Mouse (Mus musculus): ENCODE measurements at regions not wholly inside any gene's neighbourhood (a gene's known extent, or its start where the extent isn't known, plus 50 kb on each side); places are given as distances from the start of the nearest gene placed in this dataset.
A peak's percentile ranks its signal among the peaks of the same experiment; 100 is the strongest.

- Histone ChIP-seq H3K4me1 (replicated peaks; ENCODE audit: control insufficient read depth in 2 of 2, insufficient read depth in 2 of 2, low read length in 1 of 2) (no peaks in the 10 kb centered on the region), H3K36me3 (replicated peaks; ENCODE audit: control insufficient read depth, insufficient read depth, low read depth) (no peaks in the 10 kb centered on the region), H3K27me3 (ENCODE audit: control insufficient read depth, insufficient read depth, low read length) (no peaks in the 10 kb centered on the region), H3K9me3 (ENCODE audit: control insufficient read depth, low read length) (no peaks in the 10 kb centered on the region), H3K4me2 (ENCODE audit: low read depth) (no peak overlapping the region), H3K4me3 (ENCODE audit: insufficient read depth in 1 of 2, low read depth in 2 of 2, low read length in 2 of 2) (no peak overlapping the region), H3K9ac (replicated peaks) (no peak overlapping the region), H3K27ac (no peak overlapping the region)
- DNase-seq (ENCODE audit: low read depth in 3 of 3, low spot score in 3 of 3) (no peak), ATAC-seq (ENCODE audit: insufficient read depth) (no peak)
- TF ChIP-seq CTCF (IDR thresholded peaks at IDR 0.05; ENCODE audit: low read depth): no peak
- TF ChIP-seq EP300 (IDR thresholded peaks at IDR 0.05; ENCODE audit: low read depth): no peak
These were observed 158.2 kb downstream of the Naf1 start for GRCm38 (mm10) chr8:67018242-67018641.

- Histone ChIP-seq H3K36me3 (replicated peaks; ENCODE audit: control insufficient read depth, insufficient read depth, low read depth) (no peaks in the 10 kb centered on the region), H3K4me2 (ENCODE audit: low read depth) (no peak overlapping the region), H3K4me1 (replicated peaks; ENCODE audit: control insufficient read depth in 2 of 2, insufficient read depth in 2 of 2, low read length in 1 of 2) (no peaks in the 10 kb centered on the region), H3K27me3 (ENCODE audit: control insufficient read depth, insufficient read depth, low read length) (no peaks in the 10 kb centered on the region), H3K9ac (replicated peaks) (no peak overlapping the region), H3K4me3 (ENCODE audit: insufficient read depth in 1 of 2, low read depth in 2 of 2, low read length in 2 of 2) (no peak overlapping the region), H3K27ac (no peak overlapping the region), H3K9me3 (ENCODE audit: control insufficient read depth, low read length) (no peaks in the 10 kb centered on the region)
- WGBS (ENCODE audit: insufficient replicate concordance): 56% methylated on average over 2 of the region's 2 CpGs
- no peak for ATAC-seq (ENCODE audit: insufficient read depth)
- TF ChIP-seq EP300 (IDR thresholded peaks at IDR 0.05; ENCODE audit: low read depth) (no peak), CTCF (IDR thresholded peaks at IDR 0.05; ENCODE audit: low read depth) (no peak)
- no peak for DNase-seq (ENCODE audit: low read depth in 3 of 3, low spot score in 3 of 3)
These were observed 172.8 kb downstream of the Naf1 start for GRCm38 (mm10) chr8:67032856-67033255.

GRCm38 (mm10) chr8:67061506-67061905 is 201.5 kb downstream of the Naf1 start:
- no peak overlapping the region for H3K4me2 ChIP-seq (ENCODE audit: low read depth)
- no peak overlapping the region for H3K27ac ChIP-seq
- no peaks in the 10 kb centered on the region for H3K36me3 ChIP-seq (replicated peaks; ENCODE audit: control insufficient read depth, insufficient read depth, low read depth)
- 58% methylated on average over 2 of the region's 2 CpGs for WGBS (ENCODE audit: insufficient replicate concordance)
- no peaks in the 10 kb centered on the region for H3K4me1 ChIP-seq (replicated peaks; ENCODE audit: control insufficient read depth in 2 of 2, insufficient read depth in 2 of 2, low read length in 1 of 2)
- H3K4me3 ChIP-seq (ENCODE audit: insufficient read depth in 1 of 2, low read depth in 2 of 2, low read length in 2 of 2): no peak overlapping the region
- ATAC-seq (ENCODE audit: insufficient read depth) (no peak), DNase-seq (ENCODE audit: low read depth in 3 of 3, low spot score in 3 of 3) (no peak)
- H3K9me3 ChIP-seq (ENCODE audit: control insufficient read depth, low read length): no peaks in the 10 kb centered on the region
- no peaks in the 10 kb centered on the region for H3K27me3 ChIP-seq (ENCODE audit: control insufficient read depth, insufficient read depth, low read length)
- no peak overlapping the region for H3K9ac ChIP-seq (replicated peaks)
- TF ChIP-seq CTCF (IDR thresholded peaks at IDR 0.05; ENCODE audit: low read depth) (no peak), EP300 (IDR thresholded peaks at IDR 0.05; ENCODE audit: low read depth) (no peak)

- H3K4me1 ChIP-seq (replicated peaks; ENCODE audit: control insufficient read depth in 2 of 2, insufficient read depth in 2 of 2, low read length in 1 of 2): no peaks in the 10 kb centered on the region
- no peaks in the 10 kb centered on the region for H3K27me3 ChIP-seq (ENCODE audit: control insufficient read depth, insufficient read depth, low read length)
- no peaks in the 10 kb centered on the region for H3K36me3 ChIP-seq (replicated peaks; ENCODE audit: control insufficient read depth, insufficient read depth, low read depth)
- TF ChIP-seq EP300 (IDR thresholded peaks at IDR 0.05; ENCODE audit: low read depth): 0 out of 2 replicates have a peak, but pooled peaks have one; percentile 27
- no peak for TF ChIP-seq CTCF (IDR thresholded peaks at IDR 0.05; ENCODE audit: low read depth)
- DNase-seq (ENCODE audit: low read depth in 3 of 3, low spot score in 3 of 3): no peak
- 58% methylated on average over 3 of the region's 3 CpGs for WGBS (ENCODE audit: insufficient replicate concordance)
- no peak overlapping the region for H3K27ac ChIP-seq
- H3K4me2 ChIP-seq (ENCODE audit: low read depth): no peak overlapping the region
- no peak overlapping the region for H3K4me3 ChIP-seq (ENCODE audit: insufficient read depth in 1 of 2, low read depth in 2 of 2, low read length in 2 of 2)
- H3K9ac ChIP-seq (replicated peaks): no peak overlapping the region
- H3K9me3 ChIP-seq (ENCODE audit: control insufficient read depth, low read length): no peaks in the 10 kb centered on the region
- no peak for ATAC-seq (ENCODE audit: insufficient read depth)
These were observed 208.2 kb downstream of the Naf1 start for GRCm38 (mm10) chr8:67068036-67068721.

GRCm38 (mm10) chr8:67086215-67087010 is 226.4 kb downstream of the Naf1 start:
- Histone ChIP-seq H3K4me3 (ENCODE audit: insufficient read depth in 1 of 2, low read depth in 2 of 2, low read length in 2 of 2) (no peak overlapping the region), H3K9ac (replicated peaks) (no peak overlapping the region), H3K4me1 (replicated peaks; ENCODE audit: control insufficient read depth in 2 of 2, insufficient read depth in 2 of 2, low read length in 1 of 2) (no peaks in the 10 kb centered on the region), H3K27me3 (ENCODE audit: control insufficient read depth, insufficient read depth, low read length) (no peaks in the 10 kb centered on the region), H3K27ac (no peak overlapping the region), H3K36me3 (replicated peaks; ENCODE audit: control insufficient read depth, insufficient read depth, low read depth) (no peaks in the 10 kb centered on the region), H3K9me3 (ENCODE audit: control insufficient read depth, low read length) (no peaks in the 10 kb centered on the region), H3K4me2 (ENCODE audit: low read depth) (no peak overlapping the region)
- 30% methylated on average over 1 of the region's 1 CpGs for WGBS (ENCODE audit: insufficient replicate concordance)
- no peak for ATAC-seq (ENCODE audit: insufficient read depth)
- no peak for TF ChIP-seq CTCF (IDR thresholded peaks at IDR 0.05; ENCODE audit: low read depth)
- TF ChIP-seq EP300 (IDR thresholded peaks at IDR 0.05; ENCODE audit: low read depth): no peak
- DNase-seq (ENCODE audit: low read depth in 3 of 3, low spot score in 3 of 3): no peak
